Mouse (Mus musculus) MEL (cell line): ENCODE measurements at regions not wholly inside any gene's neighbourhood (a gene's known extent, or its start where the extent isn't known, plus 50 kb on each side); places are given as distances from the start of the nearest gene placed in this dataset.

Experiments
- DNase-seq: peaks from one replicate; pipeline ENCODE4 v3.0.0; 2011; ENCODE audit warnings: low read depth, low spot score
- H3K27ac ChIP-seq: 2 replicates; pipeline ENCODE4 v1.5.1; 2012; ENCODE audit warnings: low read depth, mild to moderate bottlenecking, control low read depth, low read length, moderate library complexity; ENCODE audit not compliant: control insufficient read depth
- H3K27me3 ChIP-seq, 2 experiments: fragments of 150-350 bp in 1 of 2; sonication (generic) in 1 of 2; 2 replicates each; pipeline ENCODE4 v1.6.1; 2012; ENCODE audit warnings: low read length in 2 of 2, mild to moderate bottlenecking in 2 of 2, improper control_type of control experiment in 1 of 2, moderate library complexity in 1 of 2; ENCODE audit not compliant: insufficient read depth in 2 of 2, control insufficient read depth in 1 of 2
- H3K36me3 ChIP-seq, 2 experiments: 2 replicates each; pipeline ENCODE4 v1.6.1; 2012 to 2014; ENCODE audit warnings: low read length in 2 of 2, improper control_type of control experiment in 1 of 2, inconsistent platforms in 1 of 2, mild to moderate bottlenecking in 1 of 2; ENCODE audit not compliant: insufficient read depth in 2 of 2, control insufficient read depth in 1 of 2
- H3K4me1 ChIP-seq, 2 experiments: fragments of 150-350 bp in 1 of 2; sonication (generic) in 1 of 2; 2 replicates each; pipeline ENCODE4 v1.6.1; 2012; ENCODE audit warnings: low read length in 2 of 2, improper control_type of control experiment in 1 of 2, mild to moderate bottlenecking in 1 of 2; ENCODE audit not compliant: insufficient read depth in 2 of 2, control insufficient read depth in 1 of 2
- H3K4me3 ChIP-seq, 2 experiments: fragments of 150-350 bp in 1 of 2; sonication (generic) in 1 of 2; 2 replicates each; pipeline ENCODE4 v1.5.1; 2012; ENCODE audit warnings: low read depth in 2 of 2, low read length in 2 of 2, mild to moderate bottlenecking in 2 of 2, moderate library complexity in 2 of 2, control low read depth in 1 of 2, improper control_type of control experiment in 1 of 2; ENCODE audit not compliant: control insufficient read depth in 1 of 2, insufficient read depth in 1 of 2
- H3K79me2 ChIP-seq: 2 replicates; pipeline ENCODE4 v1.6.1; 2012; ENCODE audit warnings: mild to moderate bottlenecking, low read length, moderate library complexity; ENCODE audit not compliant: control insufficient read depth, poor library complexity, insufficient read depth
- H3K9ac ChIP-seq: 2 replicates; pipeline ENCODE4 v1.6.1; 2012; ENCODE audit warnings: low read depth, mild to moderate bottlenecking, control low read depth, low read length, moderate library complexity; ENCODE audit not compliant: control insufficient read depth, poor library complexity, severe bottlenecking
- H3K9me3 ChIP-seq: fragments of 150-350 bp; sonication (generic); replicated peaks from 2 replicates; pipeline ENCODE4 v1.6.1; 2012; ENCODE audit warnings: mild to moderate bottlenecking, low read length, improper control_type of control experiment, moderate library complexity; ENCODE audit not compliant: insufficient read depth
- CHD1 ChIP-seq: IDR thresholded peaks from 2 replicates; pipeline ENCODE4 v1.6.1; 2012; ENCODE audit warnings: low read depth, mild to moderate bottlenecking, inconsistent platforms, low read length, improper control_type of control experiment
- EP300 ChIP-seq, 2 experiments: IDR thresholded peaks; 2 replicates each; pipeline ENCODE4 v1.6.1; 2011; ENCODE audit warnings: improper control_type of control experiment in 2 of 2, low read length in 2 of 2, low read depth in 1 of 2, mild to moderate bottlenecking in 1 of 2
- ETS1 ChIP-seq: IDR thresholded peaks from 2 replicates; pipeline ENCODE4 v1.6.1; 2012; ENCODE audit warnings: low read depth, mild to moderate bottlenecking, inconsistent platforms, low read length, improper control_type of control experiment, moderate library complexity
- HCFC1 ChIP-seq: IDR thresholded peaks from 2 replicates; pipeline ENCODE4 v1.6.1; 2012; ENCODE audit warnings: low read depth, mild to moderate bottlenecking, inconsistent platforms, low read length, improper control_type of control experiment, moderate library complexity
- MAX ChIP-seq: IDR thresholded peaks from 2 replicates; pipeline ENCODE4 v1.6.1; 2011; ENCODE audit warnings: low read length, improper control_type of control experiment
- MAZ ChIP-seq: IDR thresholded peaks from 2 replicates; pipeline ENCODE4 v1.6.1; 2012; ENCODE audit warnings: low read depth, mild to moderate bottlenecking, inconsistent platforms, low read length, improper control_type of control experiment
- MXI1 ChIP-seq: IDR thresholded peaks from 2 replicates; pipeline ENCODE4 v1.6.1; 2011; ENCODE audit warnings: mild to moderate bottlenecking, low read depth, low read length, improper control_type of control experiment
- MYB ChIP-seq: IDR thresholded peaks from 2 replicates; pipeline ENCODE4 v1.6.1; 2011; ENCODE audit warnings: mild to moderate bottlenecking, low read depth, low read length, improper control_type of control experiment
- MYC ChIP-seq: IDR thresholded peaks from 2 replicates; pipeline ENCODE4 v1.6.1; 2011; ENCODE audit warnings: low read depth, mild to moderate bottlenecking, low read length, improper control_type of control experiment, moderate library complexity
- NELFE ChIP-seq: IDR thresholded peaks from 2 replicates; pipeline ENCODE4 v1.6.1; 2011; ENCODE audit warnings: low read depth, low read length, improper control_type of control experiment
- RAD21 ChIP-seq: IDR thresholded peaks from 2 replicates; pipeline ENCODE4 v1.6.1; 2011; ENCODE audit warnings: mild to moderate bottlenecking, low read depth, low read length, improper control_type of control experiment
- SIN3A ChIP-seq: IDR thresholded peaks from 2 replicates; pipeline ENCODE4 v1.6.1; 2012; ENCODE audit warnings: low read length, improper control_type of control experiment, inconsistent platforms
- TAL1 ChIP-seq: IDR thresholded peaks from 2 replicates; pipeline ENCODE4 v1.6.1; 2012; ENCODE audit warnings: mild to moderate bottlenecking, inconsistent platforms, low read length, moderate library complexity, mixed read lengths
- UBTF ChIP-seq: IDR thresholded peaks from 2 replicates; pipeline ENCODE4 v1.6.1; 2012; ENCODE audit warnings: low read depth, mild to moderate bottlenecking, inconsistent platforms, low read length, improper control_type of control experiment, moderate library complexity, borderline replicate concordance; ENCODE audit not compliant: insufficient read depth
- ZKSCAN1 ChIP-seq: IDR thresholded peaks from 2 replicates; pipeline ENCODE4 v1.6.1; 2012; ENCODE audit warnings: low read depth, mild to moderate bottlenecking, inconsistent platforms, low read length, improper control_type of control experiment, moderate library complexity
- ZMIZ1 ChIP-seq: IDR thresholded peaks from 2 replicates; pipeline ENCODE4 v1.6.1; 2012; ENCODE audit warnings: low read depth, mild to moderate bottlenecking, inconsistent platforms, low read length, improper control_type of control experiment, moderate library complexity

DNA sequence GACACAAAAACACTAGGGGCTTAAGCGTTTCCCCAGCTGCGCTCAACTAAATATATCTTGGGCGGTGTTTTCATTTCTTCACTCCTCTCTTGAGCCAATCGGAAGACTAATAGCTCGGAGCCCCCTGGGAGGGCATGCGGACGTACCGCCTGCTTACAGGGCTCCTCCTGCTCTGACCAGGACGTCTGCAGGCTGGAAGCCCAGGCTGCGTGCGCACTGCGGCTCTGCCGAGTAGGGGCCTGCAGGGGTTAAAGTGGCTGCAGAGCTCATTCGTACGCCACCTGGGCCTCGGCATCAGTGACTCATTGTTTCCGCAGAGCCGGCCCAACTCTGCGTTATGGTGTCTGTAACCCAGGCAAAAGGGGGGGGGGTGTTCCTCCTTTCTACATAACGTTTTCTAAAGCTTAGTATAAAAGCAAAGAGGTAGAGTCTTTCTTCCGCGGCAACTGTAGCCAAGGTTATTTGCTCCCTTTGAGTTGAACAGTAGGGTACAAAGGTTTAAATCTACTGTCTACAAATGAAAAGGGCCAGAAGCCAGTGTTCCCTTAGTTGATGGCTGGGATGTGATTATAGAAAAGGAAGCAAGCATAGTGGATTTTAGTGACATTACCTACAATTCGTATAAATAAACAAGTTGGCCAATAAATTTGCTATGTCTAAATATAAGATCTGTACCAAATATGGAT, 53.7 kb upstream of the Chd2 start (continued):
- TF ChIP-seq ZMIZ1 (peak; percentile 89), NELFE (no peak; the same call in 1 of the 2 replicates), CHD1 (no peak; the same call in 1 of the 2 replicates), MAZ (peak; percentile 92)

DNA sequence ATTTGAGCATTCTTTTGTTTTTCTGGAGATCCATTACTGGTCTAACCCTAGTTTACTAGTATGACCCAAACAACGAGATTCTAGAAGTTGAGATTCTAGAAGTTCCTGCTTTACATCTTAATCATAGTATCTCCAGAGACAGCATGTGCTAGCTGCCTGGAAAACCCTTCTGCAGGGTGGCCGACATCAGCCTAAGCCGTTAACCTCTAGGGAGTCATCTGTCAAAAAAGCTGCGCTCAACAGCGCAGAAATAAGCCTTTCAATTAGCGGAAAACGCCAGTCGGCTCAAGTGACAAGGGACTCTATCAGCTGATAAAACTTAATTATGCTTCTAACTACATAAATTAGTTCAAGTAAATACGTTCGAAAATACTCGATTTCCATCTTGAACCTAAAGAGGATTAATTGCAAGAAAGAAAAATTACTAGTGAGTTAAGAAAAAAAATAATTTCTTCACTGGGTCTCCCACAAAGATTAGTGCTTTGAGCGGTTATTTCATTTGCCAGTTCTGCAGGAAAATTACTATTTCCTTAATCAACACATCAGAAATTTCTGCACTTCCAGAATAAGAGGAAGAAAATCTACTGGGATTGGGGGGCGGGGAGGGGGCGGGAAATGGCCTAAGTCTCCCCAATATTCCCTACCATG, 53.0 kb upstream of the Chd2 start:
- DNase-seq: peak; percentile 84
- peak in 1 of 2 experiments; percentile 25; a peak in 1 of 4 replicates for TF ChIP-seq EP300 (IDR thresholded peaks at IDR 0.05; ENCODE audit: low read depth in 1 of 2, low read length in 2 of 2)
- TF ChIP-seq RAD21: no peak
- no peak for TF ChIP-seq TAL1
- TF ChIP-seq MYC: peak; percentile 76; the same call in 1 of the 2 replicates
- peak; percentile 82 for TF ChIP-seq MXI1
- TF ChIP-seq CHD1: peak; percentile 91; the same call in 1 of the 2 replicates
- no peak for TF ChIP-seq HCFC1
- TF ChIP-seq UBTF: peak; percentile 75; the same call in 1 of the 2 replicates
- 0 out of 2 replicates have a peak, but pooled peaks have one; percentile 9 for TF ChIP-seq MYB
- peak; percentile 42; the same call in 1 of the 2 replicates for TF ChIP-seq MAX
- no peak; the same call in 1 of the 2 replicates for TF ChIP-seq NELFE
- TF ChIP-seq ZKSCAN1: no peak
- TF ChIP-seq SIN3A: peak; percentile 70
- peak; percentile 79 for TF ChIP-seq ETS1

More for the DNA sequence above, 53.0 kb upstream of the Chd2 start:
- peak overlapping the region; percentile 97 for H3K27ac ChIP-seq
- peaks cover 14 to 24% of the 10 kb centered on the region in 2 experiments for H3K4me1 ChIP-seq
- peaks cover 0 to 25% of the 10 kb centered on the region in 2 experiments; a peak in 2 of 4 replicates for H3K36me3 ChIP-seq
- H3K27me3 ChIP-seq: no peaks in the 10 kb centered on the region
- no peaks in the 10 kb centered on the region for H3K9me3 ChIP-seq
- H3K9ac ChIP-seq: peak overlapping the region; percentile 78
- H3K79me2 ChIP-seq: peaks cover 3% of the 10 kb centered on the region; the same call in 1 of the 2 replicates
- H3K4me3 ChIP-seq: peak overlapping the region; percentile 65 to 83
